Mouse (Mus musculus) forebrain, embryonic 10.5 days (tissue): Measurements from ENCODE around the gene Heatr5b. TPM values are rescaled to one million over a fixed set of nuclear protein-coding genes. Genes with fewer than 3 reads are reported as not detected.

ENCODE experiments used
- DNase-seq: peaks from one replicate; pipeline ENCODE4 v3.0.0-alpha.2; 2017; ENCODE audit warnings: low spot score; ENCODE audit errors: extremely low spot score
- H3K27ac ChIP-seq: fragments of 300-500 bp; sonication (generic); 2 replicates; pipeline ENCODE4 v1.5.1; 2016; ENCODE audit warnings: mild to moderate bottlenecking
- H3K27me3 ChIP-seq: fragments of 300-500 bp; sonication (generic); 2 replicates; pipeline ENCODE4 v1.6.1; 2016; ENCODE audit warnings: mild to moderate bottlenecking; ENCODE audit not compliant: poor library complexity, severe bottlenecking
- H3K36me3 ChIP-seq: fragments of 300-500 bp; sonication (generic); replicated peaks from 2 replicates; pipeline ENCODE4 v1.6.1; 2016; ENCODE audit warnings: mild to moderate bottlenecking, moderate library complexity
- H3K4me1 ChIP-seq: fragments of 300-500 bp; sonication (generic); 2 replicates; pipeline ENCODE4 v1.6.1; 2016
- H3K4me3 ChIP-seq: fragments of 300-500 bp; sonication (generic); 2 replicates; pipeline ENCODE4 v1.5.1; 2016; ENCODE audit warnings: mild to moderate bottlenecking, moderate library complexity
- H3K9me3 ChIP-seq: fragments of 300-500 bp; sonication (generic); 2 replicates; pipeline ENCODE4 v1.6.1; 2016; ENCODE audit warnings: mild to moderate bottlenecking, moderate library complexity
- WGBS: fragments of 180-500 bp; shearing (Covaris S2); methylation state at CpG from one replicate; pipeline ENCODE4 v1.1.7; 2016; 5-methylcytosine and 5-hydroxymethylcytosine counted together
- polyA plus RNA-seq: library from polyadenylated mRNA; unstranded; fragments of >200 nt; fragmentation: Nextera tagmentation; extraction: Ambion mirVana; gene quantifications from 2 replicates; pipeline ENCODE4 v1.2.1, GENCODE M21; 2016

Gene Heatr5b
- polyA plus RNA-seq, 1 experiment from 2014 or later: 13.6 TPM

DNA sequence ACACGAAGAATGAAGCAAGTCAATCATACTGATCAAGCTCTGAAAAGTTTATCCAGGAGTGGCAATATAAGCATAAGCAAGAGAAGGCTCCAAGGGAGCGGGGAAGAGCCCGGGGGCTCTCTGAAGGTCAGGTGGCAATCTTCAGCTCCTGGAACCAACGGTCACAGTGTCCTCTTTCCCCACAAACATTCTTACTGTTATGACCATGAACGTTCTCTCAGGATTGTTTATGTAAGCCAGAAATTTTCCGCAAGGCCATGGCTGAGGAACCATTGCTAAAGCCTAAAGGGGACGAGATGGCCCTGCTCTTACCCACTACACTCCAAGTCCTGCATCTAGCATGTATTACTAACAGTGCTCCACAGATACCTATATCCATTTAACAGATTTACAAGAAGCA lies 113.5 kb downstream of the Heatr5b start:
- 90% methylated on average over 7 of the region's 7 CpGs for WGBS
- Histone ChIP-seq H3K9me3 (peaks cover 5% of the 10 kb centered on the region; the same call in 1 of the 2 replicates), H3K4me3 (no peak overlapping the region), H3K27me3 (no peaks in the 10 kb centered on the region), H3K4me1 (0 out of 2 replicates have a peak, but pooled peaks cover under 1% of the 10 kb centered on the region), H3K27ac (no peak overlapping the region), H3K36me3 (peaks cover 13% of the 10 kb centered on the region)
- DNase-seq: no peak

GRCm38 (mm10) chr17:78719086-78719485 lies 116.1 kb downstream of the Heatr5b start:
- H3K9me3 ChIP-seq: peaks cover 5% of the 10 kb centered on the region; the same call in 1 of the 2 replicates
- no peaks in the 10 kb centered on the region for H3K27me3 ChIP-seq
- no peak overlapping the region for H3K4me3 ChIP-seq
- no peaks in the 10 kb centered on the region for H3K4me1 ChIP-seq
- 95% methylated on average over 13 of the region's 13 CpGs for WGBS
- no peak overlapping the region for H3K27ac ChIP-seq
- no peak for DNase-seq
- peaks cover 13% of the 10 kb centered on the region for H3K36me3 ChIP-seq

GRCm38 (mm10) chr17:78710258-78710657 lies 124.9 kb downstream of the Heatr5b start:
- no peak for DNase-seq
- H3K36me3 ChIP-seq: peaks cover 11% of the 10 kb centered on the region
- WGBS: 79% methylated on average over 2 of the region's 2 CpGs
- H3K4me3 ChIP-seq: no peak overlapping the region
- H3K27ac ChIP-seq: no peak overlapping the region
- no peaks in the 10 kb centered on the region for H3K27me3 ChIP-seq
- H3K4me1 ChIP-seq: no peaks in the 10 kb centered on the region
- H3K9me3 ChIP-seq: peaks cover 7% of the 10 kb centered on the region; the same call in 1 of the 2 replicates

GRCm38 (mm10) chr17:78708422-78708821 lies 126.7 kb downstream of the Heatr5b start:
- H3K36me3 ChIP-seq: peaks cover 16% of the 10 kb centered on the region
- H3K9me3 ChIP-seq: peaks cover 7% of the 10 kb centered on the region; the same call in 1 of the 2 replicates
- DNase-seq: no peak
- no peak overlapping the region for H3K4me3 ChIP-seq
- 89% methylated on average over 7 of the region's 7 CpGs for WGBS
- H3K4me1 ChIP-seq: no peaks in the 10 kb centered on the region
- no peak overlapping the region for H3K27ac ChIP-seq
- no peaks in the 10 kb centered on the region for H3K27me3 ChIP-seq

DNA sequence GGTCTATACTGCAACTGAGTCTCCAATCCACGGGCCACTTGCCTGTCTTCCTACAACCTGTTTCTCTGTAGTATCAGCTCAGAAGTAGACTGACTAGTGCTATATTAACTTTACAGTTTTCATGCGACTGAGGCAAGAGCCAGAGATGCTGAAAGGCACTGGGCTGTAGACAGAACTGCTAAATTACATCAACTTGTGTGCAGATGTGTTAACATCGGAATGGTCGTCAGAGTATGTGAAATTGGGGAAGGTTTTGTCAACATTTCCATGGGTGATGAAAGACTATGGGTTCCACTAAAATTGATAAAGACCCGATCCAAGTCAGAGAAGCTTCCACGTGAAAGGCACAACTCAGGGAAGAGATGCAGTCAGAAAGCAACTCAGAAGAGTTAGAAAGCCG lies 132.2 kb downstream of the Heatr5b start:
- Histone ChIP-seq H3K4me1 (no peaks in the 10 kb centered on the region), H3K27ac (no peak overlapping the region), H3K9me3 (peaks cover 7% of the 10 kb centered on the region; the same call in 1 of the 2 replicates), H3K36me3 (peaks cover 26% of the 10 kb centered on the region), H3K4me3 (no peak overlapping the region), H3K27me3 (no peaks in the 10 kb centered on the region)
- WGBS: 93% methylated on average over 7 of the region's 7 CpGs
- DNase-seq: no peak

Other genes with a start within 250 kb of the Heatr5b start
- 6.2 TPM in 2 replicates for gene Strn, start 98.2 kb downstream of the Heatr5b start, polyA plus RNA-seq
- gene Gpatch11, start 203 bp upstream of the Heatr5b start, polyA plus RNA-seq: 30.4 and 31.8 TPM in 2 replicates
- 7.4 and 8.6 TPM in 2 replicates for gene Eif2ak2, start 47.2 kb upstream of the Heatr5b start, polyA plus RNA-seq
- 0.20 TPM in 1 of 2 replicates, not detected in the other for gene Sult6b1, start 71.6 kb upstream of the Heatr5b start, polyA plus RNA-seq
- gene Cebpzos, start 81.1 kb upstream of the Heatr5b start, polyA plus RNA-seq: 106 and 109 TPM in 2 replicates
- 60.4 and 61.9 TPM in 2 replicates for gene Cebpz, start 101.7 kb upstream of the Heatr5b start, polyA plus RNA-seq
- 46.0 and 49.4 TPM in 2 replicates for gene Ndufaf7, start 101.8 kb upstream of the Heatr5b start, polyA plus RNA-seq
- gene Prkd3, start 185.5 kb upstream of the Heatr5b start, polyA plus RNA-seq: 47.8 and 50.5 TPM in 2 replicates
- gene Qpct, start 216.5 kb upstream of the Heatr5b start, polyA plus RNA-seq: 3.7 and 4.1 TPM in 2 replicates